Mouse (Mus musculus) forebrain, embryonic 10.5 days (tissue): Measurements from ENCODE around the gene Pcdh11x. TPM values are rescaled to one million over a fixed set of nuclear protein-coding genes. Genes with fewer than 3 reads are reported as not detected.
"Not testable (repeated sequence)": the region's sequence is repeated elsewhere in the genome, so short reads cannot be mapped to it uniquely, and the experiment has no call there.

Experiments
- DNase-seq: peaks from one replicate; pipeline ENCODE4 v3.0.0-alpha.2; 2017; ENCODE audit warnings: low spot score; ENCODE audit errors: extremely low spot score
- H3K27ac ChIP-seq: fragments of 300-500 bp; sonication (generic); 2 replicates; pipeline ENCODE4 v1.5.1; 2016; ENCODE audit warnings: mild to moderate bottlenecking
- H3K27me3 ChIP-seq: fragments of 300-500 bp; sonication (generic); 2 replicates; pipeline ENCODE4 v1.6.1; 2016; ENCODE audit warnings: mild to moderate bottlenecking; ENCODE audit not compliant: poor library complexity, severe bottlenecking
- H3K36me3 ChIP-seq: fragments of 300-500 bp; sonication (generic); replicated peaks from 2 replicates; pipeline ENCODE4 v1.6.1; 2016; ENCODE audit warnings: mild to moderate bottlenecking, moderate library complexity
- H3K4me1 ChIP-seq: fragments of 300-500 bp; sonication (generic); 2 replicates; pipeline ENCODE4 v1.6.1; 2016
- H3K4me3 ChIP-seq: fragments of 300-500 bp; sonication (generic); 2 replicates; pipeline ENCODE4 v1.5.1; 2016; ENCODE audit warnings: mild to moderate bottlenecking, moderate library complexity
- H3K9me3 ChIP-seq: fragments of 300-500 bp; sonication (generic); 2 replicates; pipeline ENCODE4 v1.6.1; 2016; ENCODE audit warnings: mild to moderate bottlenecking, moderate library complexity
- WGBS: fragments of 180-500 bp; shearing (Covaris S2); methylation state at CpG from one replicate; pipeline ENCODE4 v1.1.7; 2016; 5-methylcytosine and 5-hydroxymethylcytosine counted together
- polyA plus RNA-seq: library from polyadenylated mRNA; unstranded; fragments of >200 nt; fragmentation: Nextera tagmentation; extraction: Ambion mirVana; gene quantifications from 2 replicates; pipeline ENCODE4 v1.2.1, GENCODE M21; 2016

Gene Pcdh11x
- 2.8 and 3.4 TPM in 2 replicates for polyA plus RNA-seq

GRCm38 (mm10) chrX:120290011-120290899 is at the start of gene Pcdh11x:
Pcdh11x (plus strand) TSS chrX:120290259.
- no peaks in the 10 kb centered on the region for H3K9me3 ChIP-seq
- peaks cover 13% of the 10 kb centered on the region; the same call in 1 of the 2 replicates for H3K27me3 ChIP-seq
- H3K27ac ChIP-seq, result peak within 1 kb of the TSS; percentile 65
- WGBS, result 13% methylated on average over 35 of the region's 40 CpGs
- H3K4me1 ChIP-seq, result no peaks in the 10 kb centered on the region
- H3K36me3 ChIP-seq, result no peaks in the 10 kb centered on the region
- peak within 1 kb of the TSS; percentile 55 for H3K4me3 ChIP-seq
- peak; percentile 64 for DNase-seq

GRCm38 (mm10) chrX:120260089-120260488 is 30.0 kb upstream of the Pcdh11x start:
- no peak overlapping the region for H3K4me3 ChIP-seq
- WGBS, result 81% methylated on average over 2 of the region's 2 CpGs
- H3K4me1 ChIP-seq, result no peaks in the 10 kb centered on the region

GRCm38 (mm10) chrX:120285522-120285921 is 4.5 kb upstream of the Pcdh11x start:
- Histone ChIP-seq H3K4me1 (no peaks in the 10 kb centered on the region), H3K27ac (no peak overlapping the region), H3K27me3 (no peaks in the 10 kb centered on the region), H3K4me3 (no peak overlapping the region), H3K36me3 (no peaks in the 10 kb centered on the region), H3K9me3 (no peaks in the 10 kb centered on the region)
- DNase-seq, result no peak

More at GRCm38 (mm10) chrX:120260089-120260488, 30.0 kb upstream of the Pcdh11x start:
- Histone ChIP-seq H3K27me3 (no peaks in the 10 kb centered on the region), H3K9me3 (no peaks in the 10 kb centered on the region), H3K36me3 (no peaks in the 10 kb centered on the region), H3K27ac (no peak overlapping the region)
- no peak for DNase-seq

- Histone ChIP-seq H3K4me3 (no peak overlapping the region), H3K9me3 (no peaks in the 10 kb centered on the region), H3K4me1 (no peaks in the 10 kb centered on the region), H3K36me3 (no peaks in the 10 kb centered on the region), H3K27ac (no peak overlapping the region), H3K27me3 (peaks cover 13% of the 10 kb centered on the region; the same call in 1 of the 2 replicates)
- WGBS, result 18% methylated on average over 1 of the region's 1 CpGs
- DNase-seq, result no peak
These were observed 2.6 kb upstream of the Pcdh11x start for GRCm38 (mm10) chrX:120287502-120287901.

GRCm38 (mm10) chrX:120290900-120291280 is 831 bp downstream of the Pcdh11x start:
- H3K27ac ChIP-seq, result no peak overlapping the region
- H3K4me3 ChIP-seq, result peak overlapping the region; percentile 55
- WGBS, result 8% methylated on average over 18 of the region's 18 CpGs
- DNase-seq, result peak; percentile 14
- no peaks in the 10 kb centered on the region for H3K9me3 ChIP-seq
- peaks cover 13% of the 10 kb centered on the region; the same call in 1 of the 2 replicates for H3K27me3 ChIP-seq
- H3K4me1 ChIP-seq, result no peaks in the 10 kb centered on the region
- no peaks in the 10 kb centered on the region for H3K36me3 ChIP-seq

GRCm38 (mm10) chrX:120291696-120292095 is 1.6 kb downstream of the Pcdh11x start:
- Histone ChIP-seq H3K36me3 (no peaks in the 10 kb centered on the region), H3K27ac (no peak overlapping the region), H3K9me3 (no peaks in the 10 kb centered on the region), H3K4me3 (peak overlapping the region; percentile 55), H3K27me3 (peaks cover 13% of the 10 kb centered on the region; the same call in 1 of the 2 replicates), H3K4me1 (no peaks in the 10 kb centered on the region)
- 22% methylated on average over 13 of the region's 13 CpGs for WGBS
- DNase-seq, result peak; percentile 22

GRCm38 (mm10) chrX:120292832-120293750 is 3.0 kb downstream of the Pcdh11x start:
- DNase-seq, result peak; percentile 62

GRCm38 (mm10) chrX:120301469-120302175 is 11.6 kb downstream of the Pcdh11x start:
- no peaks in the 10 kb centered on the region for H3K27me3 ChIP-seq
- no peak overlapping the region for H3K27ac ChIP-seq
- 85% methylated on average over 2 of the region's 2 CpGs for WGBS
- no peak overlapping the region for H3K4me3 ChIP-seq
- no peaks in the 10 kb centered on the region for H3K4me1 ChIP-seq
- no peaks in the 10 kb centered on the region for H3K36me3 ChIP-seq
- H3K9me3 ChIP-seq, result no peaks in the 10 kb centered on the region
- no peak for DNase-seq

More at GRCm38 (mm10) chrX:120292832-120293750, 3.0 kb downstream of the Pcdh11x start:
- Histone ChIP-seq H3K4me3 (peak overlapping the region; percentile 55), H3K27ac (peak overlapping the region; percentile 83), H3K4me1 (no peaks in the 10 kb centered on the region), H3K9me3 (no peaks in the 10 kb centered on the region), H3K27me3 (peaks cover 13% of the 10 kb centered on the region; the same call in 1 of the 2 replicates), H3K36me3 (no peaks in the 10 kb centered on the region)
- WGBS, result 5% methylated on average over 29 of the region's 46 CpGs

GRCm38 (mm10) chrX:120312995-120313394 is 22.9 kb downstream of the Pcdh11x start, which contains the start of gene H2afb3:
H2afb3 (minus strand) TSS chrX:120313095.
- H3K36me3 ChIP-seq, H3K27me3 ChIP-seq, DNase-seq, H3K27ac ChIP-seq, H3K4me3 ChIP-seq, H3K4me1 ChIP-seq, H3K9me3 ChIP-seq: not testable (repeated sequence)
- WGBS, result 97% methylated on average over 9 of the region's 10 CpGs

GRCm38 (mm10) chrX:120466225-120466624 is 176.2 kb downstream of the Pcdh11x start:
- Histone ChIP-seq H3K9me3 (no peaks in the 10 kb centered on the region), H3K27me3 (no peaks in the 10 kb centered on the region), H3K27ac (no peak overlapping the region), H3K36me3 (no peaks in the 10 kb centered on the region), H3K4me3 (no peak overlapping the region), H3K4me1 (no peaks in the 10 kb centered on the region)
- no peak for DNase-seq
- WGBS, result 73% methylated on average over 1 of the region's 1 CpGs

GRCm38 (mm10) chrX:120486428-120486827 is 196.4 kb downstream of the Pcdh11x start:
- Histone ChIP-seq H3K36me3 (no peaks in the 10 kb centered on the region), H3K4me1 (no peaks in the 10 kb centered on the region), H3K27me3 (no peaks in the 10 kb centered on the region), H3K4me3 (no peak overlapping the region), H3K27ac (no peak overlapping the region), H3K9me3 (no peaks in the 10 kb centered on the region)
- DNase-seq, result no peak

- Histone ChIP-seq H3K4me3 (no peak overlapping the region), H3K36me3 (no peaks in the 10 kb centered on the region), H3K9me3 (no peaks in the 10 kb centered on the region), H3K27ac (no peak overlapping the region), H3K27me3 (no peaks in the 10 kb centered on the region), H3K4me1 (no peaks in the 10 kb centered on the region)
- DNase-seq, result no peak
- 89% methylated on average over 3 of the region's 3 CpGs for WGBS
These were observed 234.9 kb downstream of the Pcdh11x start for GRCm38 (mm10) chrX:120524986-120525385.
